ENCODE assay signal across 8 mouse cellular contexts in the genomic region with DNA sequence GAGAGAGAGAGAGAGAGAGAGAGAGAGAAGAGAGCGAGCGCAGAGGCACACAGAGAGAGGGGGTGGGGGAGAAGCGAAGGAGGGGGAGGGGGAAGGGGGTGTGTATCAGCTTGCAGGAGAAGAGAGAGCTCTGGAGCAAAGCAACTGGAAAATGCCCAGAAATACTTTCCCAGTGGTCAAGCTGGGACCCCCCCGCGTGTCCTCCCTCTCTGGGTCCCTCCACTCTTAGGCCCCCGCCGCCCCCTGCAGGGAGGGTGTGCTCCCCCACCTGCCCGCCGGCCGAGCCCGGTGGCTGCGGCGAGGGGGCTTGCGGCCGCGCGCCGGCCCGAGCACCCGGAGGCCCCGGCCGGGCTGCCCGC. TPM values are rescaled to one million over a fixed set of nuclear protein-coding genes. Genes with fewer than 3 reads are reported as not detected.
DNase-seq lines count a peak whose midpoint lies in the region; ATAC-seq and TF ChIP-seq lines count a peak whose summit lies in the region.

No protein-coding gene starts in this region.

- H3K36me3 ChIP-seq in embryonic facial prominence, embryonic 14.5 days (ENCODE audit: control insufficient read depth, insufficient read depth, low read length): no peaks in the 10 kb centered on the region
- no peaks in the 10 kb centered on the region for H3K36me3 ChIP-seq in intestine, postnatal 0 days (ENCODE audit: control insufficient read depth, insufficient read depth)
- H3K36me3 ChIP-seq in midbrain, postnatal 0 days (ENCODE audit: insufficient read depth, low read length): no peaks in the 10 kb centered on the region

- peak overlapping the region; percentile 67 for H3K27ac ChIP-seq in layer of hippocampus, adult 2 months
- peak overlapping the region; percentile 94 for H3K27ac ChIP-seq in embryonic facial prominence, embryonic 14.5 days (replicated peaks; ENCODE audit: low read depth, low read length)
- no peak overlapping the region for H3K27ac ChIP-seq in intestine, postnatal 0 days (ENCODE audit: low read depth, low read length)
- peak overlapping the region; percentile 89 for H3K27ac ChIP-seq in midbrain, postnatal 0 days (ENCODE audit: low read depth, low read length)

- H3K9me3 ChIP-seq in embryonic facial prominence, embryonic 14.5 days (ENCODE audit: control insufficient read depth, low read length): no peaks in the 10 kb centered on the region
- H3K9me3 ChIP-seq in intestine, postnatal 0 days (ENCODE audit: control insufficient read depth): no peaks in the 10 kb centered on the region
- H3K9me3 ChIP-seq in midbrain, postnatal 0 days (ENCODE audit: low read length): no peaks in the 10 kb centered on the region

- peaks cover 6% of the 10 kb centered on the region; the same call in 1 of the 2 replicates for H3K4me1 ChIP-seq in embryonic facial prominence, embryonic 14.5 days (ENCODE audit: control insufficient read depth, insufficient read depth, low read length)
- no peaks in the 10 kb centered on the region for H3K4me1 ChIP-seq in intestine, postnatal 0 days (replicated peaks; ENCODE audit: control insufficient read depth, insufficient read depth, low read length)
- H3K4me1 ChIP-seq in midbrain, postnatal 0 days (ENCODE audit: insufficient read depth, low read length): no peaks in the 10 kb centered on the region; the same call in 1 of the 2 replicates

- TF ChIP-seq CTCF in layer of hippocampus, adult 2 months (conservative IDR thresholded peaks at IDR 0.05): no peak
- no peak for TF ChIP-seq CTCF in intestine, postnatal 0 days (IDR thresholded peaks at IDR 0.05; ENCODE audit: low read depth)
- TF ChIP-seq CTCF in midbrain, postnatal 0 days (IDR thresholded peaks at IDR 0.05): no peak

- DNase-seq in layer of hippocampus, adult 2 months (ENCODE audit: low spot score in 2 of 2): no peak
- DNase-seq in layer of hippocampus, adult 9-10 months (ENCODE audit: low spot score): no peak
- DNase-seq in R1 (ENCODE audit: low read depth, low spot score): peak; percentile 36
- DNase-seq in embryonic facial prominence, embryonic 14.5 days (ENCODE audit: low spot score): peak; percentile 76
- peak; percentile 71 for DNase-seq in midbrain, postnatal 0 days (ENCODE audit: low spot score)
- no peak for DNase-seq in spleen, postnatal 10 days (ENCODE audit: low spot score in 2 of 2)
- no peak for DNase-seq in thymus, postnatal 25 days

- peaks cover 60% of the 10 kb centered on the region for H3K27me3 ChIP-seq in embryonic facial prominence, embryonic 14.5 days (replicated peaks; ENCODE audit: control insufficient read depth, insufficient read depth, low read length)
- peaks cover 69% of the 10 kb centered on the region for H3K27me3 ChIP-seq in intestine, postnatal 0 days (replicated peaks; ENCODE audit: control insufficient read depth, insufficient read depth, low read length)
- H3K27me3 ChIP-seq in midbrain, postnatal 0 days (ENCODE audit: insufficient read depth, low read length): no peaks in the 10 kb centered on the region

- H3K4me2 ChIP-seq in embryonic facial prominence, embryonic 14.5 days (ENCODE audit: low read depth, low read length): peak overlapping the region; percentile 88
- peak overlapping the region; percentile 95 for H3K4me2 ChIP-seq in intestine, postnatal 0 days (replicated peaks; ENCODE audit: low read depth)
- peak overlapping the region; percentile 92 for H3K4me2 ChIP-seq in midbrain, postnatal 0 days (ENCODE audit: low read depth, low read length, poor library complexity, severe bottlenecking)

- H3K9ac ChIP-seq in embryonic facial prominence, embryonic 14.5 days (ENCODE audit: low read depth, low read length): peak overlapping the region; percentile 92
- peak overlapping the region; percentile 64 for H3K9ac ChIP-seq in intestine, postnatal 0 days (ENCODE audit: low read depth, low read length)
- H3K9ac ChIP-seq in midbrain, postnatal 0 days (replicated peaks; ENCODE audit: low read length, poor library complexity, severe bottlenecking): peak overlapping the region; percentile 94

- peak overlapping the region; percentile 54 for H3K4me3 ChIP-seq in layer of hippocampus, adult 2 months
- peak overlapping the region; percentile 80 for H3K4me3 ChIP-seq in embryonic facial prominence, embryonic 14.5 days (ENCODE audit: low read depth, low read length)
- peak overlapping the region; percentile 76 for H3K4me3 ChIP-seq in intestine, postnatal 0 days (ENCODE audit: low read depth, low read length)
- peak overlapping the region; percentile 79 for H3K4me3 ChIP-seq in midbrain, postnatal 0 days (ENCODE audit: low read depth, low read length)

- WGBS in embryonic facial prominence, embryonic 14.5 days: 0% methylated on average over 1 of the region's 23 CpGs
- 0% methylated on average over 4 of the region's 23 CpGs for WGBS in intestine, postnatal 0 days
- WGBS in midbrain, postnatal 0 days: 0% methylated on average over 8 of the region's 23 CpGs

- peak; percentile 42 for ATAC-seq in embryonic facial prominence, embryonic 14.5 days (ENCODE audit: low read depth)
- peak; percentile 12; the same call in 1 of the 2 replicates for ATAC-seq in intestine, postnatal 0 days
- peak; percentile 38; the same call in 1 of the 2 replicates for ATAC-seq in midbrain, postnatal 0 days (ENCODE audit: low FRiP score)

RNA-seq across cellular contexts. Expression of gene Npas3, which starts 3.7 kb away (rescaled TPM):
- 10 to 100 TPM; 22.9 to 29.1 TPM for total RNA-seq in layer of hippocampus, adult 2 months (2021)
- polyA plus RNA-seq in embryonic facial prominence, embryonic 14.5 days (2014; fragmentation: Nextera tagmentation; extraction: Ambion mirVana): 4.4 and 4.7 TPM in 2 replicates
- polyA plus RNA-seq in intestine, postnatal 0 days (2015; fragmentation: Nextera tagmentation; extraction: Ambion mirVana): 0.48 and 0.98 TPM in 2 replicates
- 53.8 and 58.7 TPM in 2 replicates for total RNA-seq in midbrain, postnatal 0 days (2014; rRNA removed)
- 30.0 and 34.2 TPM in 2 replicates for polyA plus RNA-seq in midbrain, postnatal 0 days (2015; fragmentation: Nextera tagmentation; extraction: Ambion mirVana)

Comparison
In these comparisons a context has a peak if more than half of its experiments do, and no peak if none do; other contexts are left out.
1. DNase-seq: peak in R1 (single experiment), embryonic facial prominence, embryonic 14.5 days (single experiment) and midbrain, postnatal 0 days (single experiment); none in layer of hippocampus, adult 2 months (0 of 2), layer of hippocampus, adult 9-10 months (single experiment), spleen, postnatal 10 days (0 of 2) and thymus, postnatal 25 days (single experiment).
2. Peak in every context shown above with its lines, with median percentiles within 50 percentile points of each other: H3K4me3 ChIP-seq, ATAC-seq, H3K4me2 ChIP-seq and H3K9ac ChIP-seq.